Mouse (Mus musculus): ENCODE data around the gene Kng1.
"Not testable (repeated sequence)": the region's sequence is repeated elsewhere in the genome, so short reads cannot be mapped to it uniquely, and the experiment has no call there.

GRCm38 (mm10) chr16:23013786-23014185 lies 43.9 kb upstream of the Kng1 start:
- TF ChIP-seq CTCF (conservative IDR thresholded peaks at IDR 0.05; ENCODE audit: insufficient read depth, insufficient read length, low read depth, low read length); POLR2A (IDR thresholded peaks at IDR 0.05; ENCODE audit: low read depth, low read length): not testable (repeated sequence)

Data from kidney, adult 2 months (tissue).